Mouse (Mus musculus): ENCODE data around the gene Dock7. TPM values are rescaled to one million over a fixed set of nuclear protein-coding genes. Genes with fewer than 3 reads are reported as not detected.
A peak's percentile ranks its signal among the peaks of the same experiment; 100 is the strongest.
"Not testable (repeated sequence)": the region's sequence is repeated elsewhere in the genome, so short reads cannot be mapped to it uniquely, and the experiment has no call there.

The Dock7 gene
- polyA plus RNA-seq, 1 experiment = 42.5 TPM

GRCm38 (mm10) chr4:99044854-99045253 is 75.9 kb downstream of the Dock7 start:
- H3K4me1 ChIP-seq (ENCODE audit: control insufficient read depth, insufficient read depth, low read length) = no peaks in the 10 kb centered on the region
- TF ChIP-seq POLR2A (IDR thresholded peaks at IDR 0.05; ENCODE audit: borderline replicate concordance, low read depth, low read length) = no peak
- TF ChIP-seq CTCF (IDR thresholded peaks at IDR 0.05; ENCODE audit: low read depth, low read length) = no peak
- H3K27ac ChIP-seq (ENCODE audit: insufficient read depth, low read depth, low read length) = no peak overlapping the region
- no peak overlapping the region for H3K4me3 ChIP-seq (ENCODE audit: insufficient read depth, low read length)

GRCm38 (mm10) chr4:99032921-99033320 is 87.8 kb downstream of the Dock7 start:
- Histone ChIP-seq H3K27ac (ENCODE audit: insufficient read depth, low read depth, low read length) (0 out of 2 replicates have a peak overlapping the region, but pooled peaks have one; percentile 9), H3K4me3 (ENCODE audit: insufficient read depth, low read length) (peak overlapping the region; percentile 29), H3K4me1 (ENCODE audit: control insufficient read depth, insufficient read depth, low read length) (peaks cover 8% of the 10 kb centered on the region)
- no peak for TF ChIP-seq CTCF (IDR thresholded peaks at IDR 0.05; ENCODE audit: low read depth, low read length)
- no peak for TF ChIP-seq POLR2A (IDR thresholded peaks at IDR 0.05; ENCODE audit: borderline replicate concordance, low read depth, low read length)

- Histone ChIP-seq H3K4me3 (ENCODE audit: insufficient read depth, low read length) (no peak within 1 kb of the TSS), H3K4me1 (ENCODE audit: control insufficient read depth, insufficient read depth, low read length) (peaks cover 8% of the 10 kb centered on the region), H3K27ac (ENCODE audit: insufficient read depth, low read depth, low read length) (no peak within 1 kb of the TSS)
- no peak for TF ChIP-seq POLR2A (IDR thresholded peaks at IDR 0.05; ENCODE audit: borderline replicate concordance, low read depth, low read length)
- no peak for TF ChIP-seq CTCF (IDR thresholded peaks at IDR 0.05; ENCODE audit: low read depth, low read length)
Measured at GRCm38 (mm10) chr4:99030686-99031085, 90.0 kb downstream of the Dock7 start, which contains the start of gene Angptl3. Gene Angptl3 (plus strand): TSS chr4:99030954.

GRCm38 (mm10) chr4:99028377-99028776 is 92.3 kb downstream of the Dock7 start:
- Histone ChIP-seq H3K27ac (ENCODE audit: insufficient read depth, low read depth, low read length) (no peak overlapping the region), H3K4me1 (ENCODE audit: control insufficient read depth, insufficient read depth, low read length) (peaks cover 5% of the 10 kb centered on the region), H3K4me3 (ENCODE audit: insufficient read depth, low read length) (no peak overlapping the region)
- TF ChIP-seq CTCF (IDR thresholded peaks at IDR 0.05; ENCODE audit: low read depth, low read length) (no peak), POLR2A (IDR thresholded peaks at IDR 0.05; ENCODE audit: borderline replicate concordance, low read depth, low read length) (no peak)

- no peak overlapping the region for H3K27ac ChIP-seq (ENCODE audit: insufficient read depth, low read depth, low read length)
- TF ChIP-seq POLR2A (IDR thresholded peaks at IDR 0.05; ENCODE audit: borderline replicate concordance, low read depth, low read length) (no peak), CTCF (IDR thresholded peaks at IDR 0.05; ENCODE audit: low read depth, low read length) (no peak)
- peaks cover 5% of the 10 kb centered on the region for H3K4me1 ChIP-seq (ENCODE audit: control insufficient read depth, insufficient read depth, low read length)
- no peak overlapping the region for H3K4me3 ChIP-seq (ENCODE audit: insufficient read depth, low read length)
Measured at GRCm38 (mm10) chr4:99022221-99022620, 98.5 kb downstream of the Dock7 start.

- Histone ChIP-seq H3K27ac (ENCODE audit: insufficient read depth, low read depth, low read length) (no peak overlapping the region), H3K4me3 (ENCODE audit: insufficient read depth, low read length) (no peak overlapping the region), H3K4me1 (ENCODE audit: control insufficient read depth, insufficient read depth, low read length) (no peaks in the 10 kb centered on the region)
- TF ChIP-seq CTCF (IDR thresholded peaks at IDR 0.05; ENCODE audit: low read depth, low read length) (no peak), POLR2A (IDR thresholded peaks at IDR 0.05; ENCODE audit: borderline replicate concordance, low read depth, low read length) (no peak)
Measured at GRCm38 (mm10) chr4:99011039-99011438, 109.7 kb downstream of the Dock7 start.

- H3K4me1 ChIP-seq (ENCODE audit: control insufficient read depth, insufficient read depth, low read length) = no peaks in the 10 kb centered on the region
- TF ChIP-seq POLR2A (IDR thresholded peaks at IDR 0.05; ENCODE audit: borderline replicate concordance, low read depth, low read length) = no peak
- H3K4me3 ChIP-seq (ENCODE audit: insufficient read depth, low read length) = no peak overlapping the region
- H3K27ac ChIP-seq (ENCODE audit: insufficient read depth, low read depth, low read length) = no peak overlapping the region
Measured at GRCm38 (mm10) chr4:99006319-99006718, 114.4 kb downstream of the Dock7 start.

GRCm38 (mm10) chr4:99005574-99005973 is 115.1 kb downstream of the Dock7 start:
- Histone ChIP-seq H3K4me3 (ENCODE audit: insufficient read depth, low read length) (no peak overlapping the region), H3K27ac (ENCODE audit: insufficient read depth, low read depth, low read length) (no peak overlapping the region), H3K4me1 (ENCODE audit: control insufficient read depth, insufficient read depth, low read length) (no peaks in the 10 kb centered on the region)
- TF ChIP-seq POLR2A (IDR thresholded peaks at IDR 0.05; ENCODE audit: borderline replicate concordance, low read depth, low read length) (no peak), CTCF (IDR thresholded peaks at IDR 0.05; ENCODE audit: low read depth, low read length) (no peak)

- no peaks in the 10 kb centered on the region for H3K4me1 ChIP-seq (ENCODE audit: control insufficient read depth, insufficient read depth, low read length)
- no peak overlapping the region for H3K27ac ChIP-seq (ENCODE audit: insufficient read depth, low read depth, low read length)
- TF ChIP-seq POLR2A (IDR thresholded peaks at IDR 0.05; ENCODE audit: borderline replicate concordance, low read depth, low read length) = no peak
- TF ChIP-seq CTCF (IDR thresholded peaks at IDR 0.05; ENCODE audit: low read depth, low read length) = no peak
- H3K4me3 ChIP-seq (ENCODE audit: insufficient read depth, low read length) = no peak overlapping the region
Measured at GRCm38 (mm10) chr4:98993491-98993890, 127.2 kb downstream of the Dock7 start.

- H3K4me1 ChIP-seq (ENCODE audit: control insufficient read depth, insufficient read depth, low read length) = no peaks in the 10 kb centered on the region
- no peak overlapping the region for H3K27ac ChIP-seq (ENCODE audit: insufficient read depth, low read depth, low read length)
- H3K4me3 ChIP-seq (ENCODE audit: insufficient read depth, low read length) = no peak overlapping the region
- no peak for TF ChIP-seq POLR2A (IDR thresholded peaks at IDR 0.05; ENCODE audit: borderline replicate concordance, low read depth, low read length)
- no peak for TF ChIP-seq CTCF (IDR thresholded peaks at IDR 0.05; ENCODE audit: low read depth, low read length)
Measured at GRCm38 (mm10) chr4:98984701-98985100, 136.0 kb downstream of the Dock7 start.

GRCm38 (mm10) chr4:98979976-98980375 is 140.7 kb downstream of the Dock7 start:
- not testable (repeated sequence) for H3K4me1 ChIP-seq (ENCODE audit: control insufficient read depth, insufficient read depth, low read length); H3K27ac ChIP-seq (ENCODE audit: insufficient read depth, low read depth, low read length); H3K4me3 ChIP-seq (ENCODE audit: insufficient read depth, low read length)

Data from bone marrow macrophage, adult 2 months (primary cell).